Mouse (Mus musculus): ENCODE results near the gene Sema6c. TPM values are rescaled to one million over a fixed set of nuclear protein-coding genes. Genes with fewer than 3 reads are reported as not detected.

Sema6c gene
- polyA plus RNA-seq, 1 experiment from 2014 or later, result 26.0 TPM

DNA sequence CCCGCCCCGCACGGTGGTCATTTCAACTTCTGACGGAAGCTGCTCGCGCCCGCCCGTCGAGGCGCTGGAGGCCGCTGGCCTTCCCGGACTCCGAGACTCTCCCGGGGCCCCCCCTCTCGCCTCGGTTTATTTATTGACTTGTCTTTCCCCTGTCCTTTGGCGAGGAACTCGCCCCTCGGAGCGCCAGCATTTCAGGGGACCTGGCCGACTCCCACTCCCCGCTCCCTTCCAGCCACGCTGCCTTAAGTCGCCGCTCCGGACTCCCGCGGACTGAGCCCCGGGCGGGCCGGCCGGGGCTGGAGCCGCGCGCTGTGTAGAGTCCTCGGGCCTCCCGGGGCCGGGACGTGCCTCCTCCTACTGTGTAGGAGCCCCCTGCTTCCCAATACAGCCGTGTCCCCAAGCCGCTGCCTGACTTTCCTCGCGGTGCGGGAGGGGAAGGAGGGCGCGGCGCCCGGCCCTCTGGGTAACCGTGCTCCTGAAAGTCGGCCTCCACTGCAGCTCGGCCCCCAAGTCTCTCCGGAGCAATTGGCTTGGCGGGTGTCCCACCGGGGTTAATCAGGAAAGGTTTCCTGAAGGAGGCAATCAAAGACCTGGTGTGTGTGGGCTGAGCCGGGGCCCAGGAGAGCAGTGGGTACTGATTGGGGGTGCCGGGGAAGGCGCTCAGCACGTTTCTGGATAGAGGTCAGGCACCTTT is 13.1 kb downstream of the Sema6c start:
- H3K4me2 ChIP-seq (ENCODE audit: low read depth, low read length), result peak overlapping the region; percentile 26; the same call in 1 of the 2 replicates
- H3K4me3 ChIP-seq (ENCODE audit: low read depth, low read length), result peak overlapping the region; percentile 7; the same call in 1 of the 2 replicates
- H3K9ac ChIP-seq (replicated peaks; ENCODE audit: low read depth, low read length), result 0 out of 2 replicates have a peak overlapping the region, but pooled peaks have one; percentile 25
- H3K27me3 ChIP-seq (ENCODE audit: control insufficient read depth, insufficient read depth, low read length), result peaks cover 18% of the 10 kb centered on the region
- ATAC-seq (ENCODE audit: low read depth), result peak; percentile 38; the same call in 1 of the 2 replicates
- peaks cover 47% of the 10 kb centered on the region for H3K36me3 ChIP-seq (ENCODE audit: control insufficient read depth, insufficient read depth, low read length)
- H3K9me3 ChIP-seq (ENCODE audit: control insufficient read depth, low read length), result no peaks in the 10 kb centered on the region
- 7% methylated on average over 53 of the region's 58 CpGs for WGBS
- H3K27ac ChIP-seq (ENCODE audit: low read depth, low read length), result no peak overlapping the region
- H3K4me1 ChIP-seq (ENCODE audit: control insufficient read depth, insufficient read depth, low read length), result peaks cover 9% of the 10 kb centered on the region; the same call in 1 of the 2 replicates

DNA sequence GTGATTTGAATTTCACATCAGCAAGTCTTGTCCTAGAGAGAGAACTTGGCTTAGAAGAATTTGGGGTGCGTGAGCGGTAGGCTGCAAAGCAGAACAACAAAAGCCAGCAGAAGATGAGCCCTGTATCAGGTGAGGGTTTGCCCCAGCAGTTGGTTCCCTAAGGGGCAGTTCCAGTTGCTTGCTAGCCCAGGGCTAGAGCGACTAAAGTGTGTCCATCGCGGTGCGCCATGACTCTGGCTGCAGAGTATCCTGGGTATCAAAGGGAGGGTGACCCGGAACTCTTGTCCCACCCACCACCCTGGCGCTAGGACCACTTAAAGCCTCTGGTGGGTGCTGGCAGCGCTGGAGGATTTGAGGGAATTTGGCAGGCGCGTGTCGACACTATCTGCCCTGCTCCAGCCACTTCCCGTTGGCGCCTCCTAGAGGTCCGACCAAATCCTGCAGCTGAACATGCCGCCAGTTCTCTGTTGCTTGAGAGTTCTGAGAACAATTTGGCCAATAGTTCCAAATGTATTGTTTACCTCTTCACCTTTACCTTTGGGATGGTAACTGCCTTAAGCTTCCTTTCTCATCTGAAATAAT is 13.8 kb downstream of the Sema6c start:
- 6% methylated on average over 16 of the region's 16 CpGs for WGBS
- Histone ChIP-seq H3K4me2 (ENCODE audit: low read depth, low read length) (peak overlapping the region; percentile 8; the same call in 1 of the 2 replicates), H3K9me3 (ENCODE audit: control insufficient read depth, low read length) (no peaks in the 10 kb centered on the region), H3K9ac (replicated peaks; ENCODE audit: low read depth, low read length) (no peak overlapping the region), H3K27me3 (ENCODE audit: control insufficient read depth, insufficient read depth, low read length) (peaks cover 16% of the 10 kb centered on the region), H3K4me1 (ENCODE audit: control insufficient read depth, insufficient read depth, low read length) (peaks cover 9% of the 10 kb centered on the region; the same call in 1 of the 2 replicates), H3K27ac (ENCODE audit: low read depth, low read length) (no peak overlapping the region), H3K4me3 (ENCODE audit: low read depth, low read length) (peak overlapping the region; percentile 7; the same call in 1 of the 2 replicates), H3K36me3 (ENCODE audit: control insufficient read depth, insufficient read depth, low read length) (peaks cover 40% of the 10 kb centered on the region)
- ATAC-seq (ENCODE audit: low read depth), result peak; percentile 55; the same call in 1 of the 2 replicates

DNA sequence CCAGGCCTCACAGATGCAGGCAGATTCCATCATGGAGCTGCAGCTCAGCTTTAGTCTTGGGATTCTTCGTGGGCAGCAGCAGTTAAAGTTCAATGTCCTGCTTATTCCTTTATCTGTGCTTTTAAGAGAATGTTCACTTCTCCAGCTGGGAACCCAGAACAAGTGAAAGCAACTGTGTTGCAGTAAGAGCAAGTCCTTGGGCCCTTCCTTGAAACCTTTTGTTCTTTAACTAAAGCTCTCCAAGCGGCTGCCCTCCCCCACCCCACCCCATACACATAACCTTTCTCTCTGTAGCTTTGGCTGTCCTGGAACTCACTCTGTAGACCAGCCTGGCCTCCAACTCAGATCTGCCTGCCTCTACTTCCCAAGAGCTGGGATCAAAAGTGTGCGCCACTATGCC is 16.2 kb downstream of the Sema6c start:
- H3K27ac ChIP-seq (ENCODE audit: low read depth, low read length), result no peak overlapping the region
- H3K9me3 ChIP-seq (ENCODE audit: control insufficient read depth, low read length), result no peaks in the 10 kb centered on the region
- 69% methylated on average over 3 of the region's 3 CpGs for WGBS
- peaks cover 17% of the 10 kb centered on the region for H3K36me3 ChIP-seq (ENCODE audit: control insufficient read depth, insufficient read depth, low read length)
- H3K27me3 ChIP-seq (ENCODE audit: control insufficient read depth, insufficient read depth, low read length), result 0 out of 2 replicates have a peak, but pooled peaks cover 3% of the 10 kb centered on the region
- no peak for ATAC-seq (ENCODE audit: low read depth)
- H3K4me1 ChIP-seq (ENCODE audit: control insufficient read depth, insufficient read depth, low read length), result peaks cover 9% of the 10 kb centered on the region; the same call in 1 of the 2 replicates
- H3K4me3 ChIP-seq (ENCODE audit: low read depth, low read length), result no peak overlapping the region
- H3K4me2 ChIP-seq (ENCODE audit: low read depth, low read length), result no peak overlapping the region
- H3K9ac ChIP-seq (replicated peaks; ENCODE audit: low read depth, low read length), result no peak overlapping the region

DNA sequence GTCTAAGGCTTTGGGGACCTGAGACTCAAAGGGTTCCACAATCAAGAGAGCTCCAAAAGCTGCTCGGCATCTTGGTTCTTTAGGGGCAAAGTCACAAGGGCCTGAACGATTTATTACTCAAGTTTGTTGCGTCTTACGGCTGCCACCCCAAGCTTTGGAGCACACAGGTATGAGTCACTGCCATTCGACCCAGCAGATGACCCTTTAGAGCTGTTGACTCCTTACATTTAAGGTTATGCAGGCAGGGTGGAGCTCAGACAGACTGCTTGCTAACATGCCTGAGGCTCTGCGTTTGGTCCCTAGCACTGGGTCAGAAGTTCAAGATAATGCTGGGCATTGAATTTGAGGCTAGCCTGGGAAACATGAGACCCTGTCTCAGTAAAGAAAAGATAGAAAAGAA is 17.3 kb downstream of the Sema6c start:
- Histone ChIP-seq H3K9me3 (ENCODE audit: control insufficient read depth, low read length) (no peaks in the 10 kb centered on the region), H3K36me3 (ENCODE audit: control insufficient read depth, insufficient read depth, low read length) (peaks cover 8% of the 10 kb centered on the region), H3K27ac (ENCODE audit: low read depth, low read length) (no peak overlapping the region), H3K4me1 (ENCODE audit: control insufficient read depth, insufficient read depth, low read length) (peaks cover 7% of the 10 kb centered on the region; the same call in 1 of the 2 replicates), H3K27me3 (ENCODE audit: control insufficient read depth, insufficient read depth, low read length) (no peaks in the 10 kb centered on the region), H3K4me3 (ENCODE audit: low read depth, low read length) (no peak overlapping the region), H3K4me2 (ENCODE audit: low read depth, low read length) (no peak overlapping the region), H3K9ac (replicated peaks; ENCODE audit: low read depth, low read length) (no peak overlapping the region)
- ATAC-seq (ENCODE audit: low read depth), result no peak
- 80% methylated on average over 6 of the region's 6 CpGs for WGBS

DNA sequence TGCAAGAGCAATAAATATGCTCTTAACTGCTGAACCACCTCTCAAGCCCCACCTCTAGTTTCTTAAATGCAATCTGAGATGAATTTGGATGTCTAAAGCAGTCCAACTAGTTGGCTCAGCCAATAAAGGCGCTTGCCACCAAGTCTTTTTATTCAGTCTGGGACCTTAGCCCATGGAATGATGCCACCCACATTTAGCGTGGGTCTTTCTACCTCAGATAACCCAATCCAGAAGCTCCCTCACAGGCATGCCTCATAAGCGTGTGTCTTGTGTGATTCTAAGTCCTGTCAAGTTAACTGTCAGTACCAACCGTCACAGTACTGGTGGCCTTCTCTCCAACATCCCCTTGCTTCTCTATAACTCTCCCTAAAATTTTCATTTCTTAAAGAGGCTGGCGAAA is 18.7 kb downstream of the Sema6c start:
- H3K36me3 ChIP-seq (ENCODE audit: control insufficient read depth, insufficient read depth, low read length), result peaks cover 5% of the 10 kb centered on the region; the same call in 1 of the 2 replicates
- no peaks in the 10 kb centered on the region for H3K27me3 ChIP-seq (ENCODE audit: control insufficient read depth, insufficient read depth, low read length)
- no peak overlapping the region for H3K27ac ChIP-seq (ENCODE audit: low read depth, low read length)
- no peak for ATAC-seq (ENCODE audit: low read depth)
- 90% methylated on average over 5 of the region's 5 CpGs for WGBS
- H3K9ac ChIP-seq (replicated peaks; ENCODE audit: low read depth, low read length), result no peak overlapping the region
- H3K4me1 ChIP-seq (ENCODE audit: control insufficient read depth, insufficient read depth, low read length), result peaks cover under 1% of the 10 kb centered on the region; the same call in 1 of the 2 replicates
- no peak overlapping the region for H3K4me3 ChIP-seq (ENCODE audit: low read depth, low read length)
- H3K9me3 ChIP-seq (ENCODE audit: control insufficient read depth, low read length), result no peaks in the 10 kb centered on the region
- no peak overlapping the region for H3K4me2 ChIP-seq (ENCODE audit: low read depth, low read length)

DNA sequence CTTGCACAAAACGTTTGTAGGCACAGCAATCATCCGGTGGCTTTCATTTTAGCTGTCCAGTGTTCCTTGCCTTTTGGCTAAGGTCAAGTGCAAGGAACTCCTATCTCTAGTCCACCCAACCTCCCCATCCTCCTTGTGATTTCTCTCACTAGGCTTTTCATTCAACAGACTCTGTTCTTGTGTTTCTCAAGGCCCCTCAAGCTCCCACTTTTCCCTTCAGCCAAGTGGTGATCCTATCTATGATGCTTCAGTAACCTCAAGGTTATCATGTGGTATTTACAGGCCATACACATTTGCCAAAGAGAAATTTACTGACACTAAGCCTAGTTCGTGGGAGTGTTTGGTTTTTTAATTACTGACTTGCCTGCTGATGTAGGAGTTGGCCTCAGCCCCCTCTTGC is 19.6 kb downstream of the Sema6c start:
- H3K9ac ChIP-seq (replicated peaks; ENCODE audit: low read depth, low read length), result no peak overlapping the region
- 81% methylated on average over 3 of the region's 3 CpGs for WGBS
- ATAC-seq (ENCODE audit: low read depth), result no peak

DNA sequence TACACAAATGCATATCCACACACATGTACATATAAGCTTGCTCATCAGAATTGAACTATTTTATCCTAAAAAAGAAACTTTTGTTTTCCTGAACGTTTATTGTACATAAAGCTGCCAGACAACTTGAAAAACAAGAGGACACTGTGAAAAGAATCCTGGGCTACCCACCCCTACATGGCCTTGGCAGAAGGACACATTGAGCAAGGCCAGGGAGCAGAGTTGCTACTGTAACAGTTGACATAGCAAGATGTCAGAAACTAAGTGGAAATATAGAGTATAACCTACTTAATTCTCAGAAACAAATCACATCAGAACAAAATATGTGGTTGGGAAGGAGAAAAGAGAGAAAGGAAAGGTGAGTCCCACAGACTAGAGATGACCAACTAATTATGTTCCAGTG is 21.6 kb downstream of the Sema6c start:
- Histone ChIP-seq H3K36me3 (ENCODE audit: control insufficient read depth, insufficient read depth, low read length) (peaks cover 10% of the 10 kb centered on the region), H3K4me1 (ENCODE audit: control insufficient read depth, insufficient read depth, low read length) (no peaks in the 10 kb centered on the region), H3K9me3 (ENCODE audit: control insufficient read depth, low read length) (no peaks in the 10 kb centered on the region), H3K4me3 (ENCODE audit: low read depth, low read length) (no peak overlapping the region), H3K27ac (ENCODE audit: low read depth, low read length) (no peak overlapping the region), H3K9ac (replicated peaks; ENCODE audit: low read depth, low read length) (no peak overlapping the region), H3K4me2 (ENCODE audit: low read depth, low read length) (no peak overlapping the region), H3K27me3 (ENCODE audit: control insufficient read depth, insufficient read depth, low read length) (no peaks in the 10 kb centered on the region)
- ATAC-seq (ENCODE audit: low read depth), result no peak
- WGBS, result 55% methylated on average over 1 of the region's 1 CpGs

More for the DNA sequence above, 19.6 kb downstream of the Sema6c start:
- Histone ChIP-seq H3K9me3 (ENCODE audit: control insufficient read depth, low read length) (no peaks in the 10 kb centered on the region), H3K4me1 (ENCODE audit: control insufficient read depth, insufficient read depth, low read length) (no peaks in the 10 kb centered on the region), H3K4me3 (ENCODE audit: low read depth, low read length) (no peak overlapping the region), H3K27me3 (ENCODE audit: control insufficient read depth, insufficient read depth, low read length) (no peaks in the 10 kb centered on the region), H3K36me3 (ENCODE audit: control insufficient read depth, insufficient read depth, low read length) (peaks cover 5% of the 10 kb centered on the region; the same call in 1 of the 2 replicates), H3K27ac (ENCODE audit: low read depth, low read length) (no peak overlapping the region), H3K4me2 (ENCODE audit: low read depth, low read length) (no peak overlapping the region)

GRCm38 (mm10) chr3:95184796-95185577 is 24.7 kb downstream of the Sema6c start:
- 94% methylated on average over 9 of the region's 9 CpGs for WGBS
- Histone ChIP-seq H3K27me3 (ENCODE audit: control insufficient read depth, insufficient read depth, low read length) (no peaks in the 10 kb centered on the region), H3K36me3 (ENCODE audit: control insufficient read depth, insufficient read depth, low read length) (peaks cover 28% of the 10 kb centered on the region), H3K9ac (replicated peaks; ENCODE audit: low read depth, low read length) (no peak overlapping the region), H3K27ac (ENCODE audit: low read depth, low read length) (no peak overlapping the region), H3K4me2 (ENCODE audit: low read depth, low read length) (no peak overlapping the region), H3K9me3 (ENCODE audit: control insufficient read depth, low read length) (no peaks in the 10 kb centered on the region), H3K4me3 (ENCODE audit: low read depth, low read length) (no peak overlapping the region), H3K4me1 (ENCODE audit: control insufficient read depth, insufficient read depth, low read length) (no peaks in the 10 kb centered on the region)
- no peak for ATAC-seq (ENCODE audit: low read depth)
